Mouse (Mus musculus) right cerebral cortex, postnatal 36 days (tissue): ENCODE results near the gene Efna3.

Experiments used
- DNase-seq, 2 experiments: peaks; one replicate each; pipeline ENCODE4 v3.0.0; 2022; ENCODE audit warnings: low spot score in 2 of 2, mixed read lengths in 1 of 2

Efna3 gene

GRCm38 (mm10) chr3:89315930-89316831, 6.6 kb downstream of the Efna3 start:
- no peak for DNase-seq

- peak; percentile 54 to 79 for DNase-seq
Measured at GRCm38 (mm10) chr3:89315195-89315929, 7.4 kb downstream of the Efna3 start.

GRCm38 (mm10) chr3:89314791-89315190, 8.0 kb downstream of the Efna3 start:
- DNase-seq = no peak

DNA sequence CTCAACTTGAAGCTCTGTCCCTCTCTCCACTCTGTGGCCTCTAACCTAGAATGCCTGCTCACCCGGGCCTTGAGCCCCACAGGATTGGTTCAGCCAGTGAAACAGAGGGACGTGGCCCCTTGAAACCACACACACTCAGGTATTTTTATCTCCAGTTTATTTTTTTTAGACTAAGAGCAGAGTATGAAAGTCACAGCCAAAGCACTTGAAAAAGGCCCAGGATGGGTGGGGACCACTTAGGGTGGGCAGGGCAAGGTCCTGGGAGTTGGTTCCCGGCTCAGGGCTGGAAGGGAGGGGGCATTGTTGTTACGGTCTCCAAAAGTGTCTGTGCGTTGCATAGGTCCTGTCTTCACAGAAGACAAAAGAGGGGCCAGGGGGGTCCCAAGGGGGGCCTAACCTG, 8.4 kb downstream of the Efna3 start:
- no peak for DNase-seq

- DNase-seq = no peak
Measured at GRCm38 (mm10) chr3:89308089-89308488, 14.7 kb downstream of the Efna3 start.

- DNase-seq = no peak
Measured at GRCm38 (mm10) chr3:89305551-89306325, 17.0 kb downstream of the Efna3 start.

GRCm38 (mm10) chr3:89305105-89305504, 17.7 kb downstream of the Efna3 start:
- no peak for DNase-seq

GRCm38 (mm10) chr3:89304440-89304839, 18.3 kb downstream of the Efna3 start:
- no peak for DNase-seq

GRCm38 (mm10) chr3:89300514-89300913, 22.3 kb downstream of the Efna3 start:
- no peak for DNase-seq

GRCm38 (mm10) chr3:89300071-89300470, 22.7 kb downstream of the Efna3 start:
- DNase-seq = no peak

DNA sequence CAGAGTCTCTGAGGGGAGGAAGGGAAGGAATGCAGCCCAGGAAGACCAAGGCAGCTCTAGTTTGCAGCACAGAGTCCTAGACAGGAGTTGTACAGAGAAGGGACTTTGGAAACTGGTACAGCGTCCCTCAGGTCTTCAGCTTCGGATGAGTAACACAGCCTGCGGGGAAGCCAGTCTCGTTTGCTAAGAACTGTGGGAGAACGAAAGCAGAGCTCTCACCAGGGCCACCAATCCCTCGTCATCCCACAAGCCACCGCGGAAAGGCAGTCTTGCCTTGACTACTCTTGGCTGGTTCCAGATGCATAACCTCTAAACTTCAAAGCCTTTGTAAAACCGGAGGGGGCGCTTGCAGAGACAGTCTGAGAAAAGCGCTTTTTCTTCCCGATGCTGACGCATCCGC, 23.3 kb downstream of the Efna3 start:
- no peak for DNase-seq

- DNase-seq = no peak
Measured at GRCm38 (mm10) chr3:89298908-89299307, 23.9 kb downstream of the Efna3 start.

- no peak for DNase-seq
Measured at GRCm38 (mm10) chr3:89296761-89297396, 25.9 kb downstream of the Efna3 start.

- DNase-seq = no peak
Measured at GRCm38 (mm10) chr3:89295685-89296230, 27.0 kb downstream of the Efna3 start.

DNA sequence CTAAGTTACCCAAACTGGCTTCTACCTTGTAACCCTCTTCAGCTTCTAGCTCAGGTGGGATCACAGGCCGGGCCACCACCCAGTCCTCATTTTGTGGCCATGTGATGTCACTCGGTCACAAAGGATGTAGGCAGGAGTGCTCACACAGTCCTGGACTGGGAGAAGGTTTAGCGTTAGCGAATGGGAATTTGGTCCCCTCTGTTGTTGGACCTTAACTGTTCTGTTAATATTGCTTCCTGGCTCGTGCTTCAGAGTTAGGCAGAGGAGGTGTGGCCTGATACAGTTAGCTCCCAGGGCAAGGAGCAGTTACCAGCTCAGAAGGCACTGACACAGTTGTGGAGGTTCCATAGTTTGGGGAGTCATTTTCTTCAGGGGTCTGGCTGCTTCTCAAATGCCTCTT, 28.6 kb downstream of the Efna3 start:
- no peak for DNase-seq

DNA sequence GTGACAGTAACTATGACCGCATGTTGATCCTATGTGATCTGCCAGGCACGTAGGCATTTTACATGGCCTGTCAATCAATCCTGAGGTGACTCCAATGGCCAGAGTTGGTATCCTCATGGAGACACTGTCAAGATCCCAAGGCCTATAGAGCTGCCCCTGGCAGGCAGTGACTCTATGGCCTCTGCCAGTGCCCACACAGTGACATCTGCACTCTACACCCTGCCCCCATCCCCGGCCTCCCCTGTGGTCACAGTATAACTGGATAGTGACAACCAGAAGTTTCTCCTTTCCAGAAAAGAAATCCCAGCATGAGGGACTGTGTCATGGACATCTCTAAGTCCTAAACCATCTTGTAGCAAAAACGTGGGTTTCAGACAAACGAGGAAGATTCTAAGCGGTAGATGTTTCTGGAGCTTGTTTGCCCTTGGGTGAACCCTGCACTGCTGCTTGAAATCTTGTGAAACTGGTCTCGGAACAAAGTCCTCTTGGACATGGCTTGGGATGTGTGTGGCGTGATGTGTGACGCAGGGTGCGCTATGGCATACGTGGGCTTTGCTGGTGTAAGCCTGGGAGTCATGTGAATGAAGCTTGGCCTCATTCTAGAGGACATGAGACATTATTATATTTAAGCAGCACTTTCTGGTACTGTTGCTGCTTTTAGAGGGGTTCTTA, 29.4 kb downstream of the Efna3 start:
- DNase-seq = no peak

DNA sequence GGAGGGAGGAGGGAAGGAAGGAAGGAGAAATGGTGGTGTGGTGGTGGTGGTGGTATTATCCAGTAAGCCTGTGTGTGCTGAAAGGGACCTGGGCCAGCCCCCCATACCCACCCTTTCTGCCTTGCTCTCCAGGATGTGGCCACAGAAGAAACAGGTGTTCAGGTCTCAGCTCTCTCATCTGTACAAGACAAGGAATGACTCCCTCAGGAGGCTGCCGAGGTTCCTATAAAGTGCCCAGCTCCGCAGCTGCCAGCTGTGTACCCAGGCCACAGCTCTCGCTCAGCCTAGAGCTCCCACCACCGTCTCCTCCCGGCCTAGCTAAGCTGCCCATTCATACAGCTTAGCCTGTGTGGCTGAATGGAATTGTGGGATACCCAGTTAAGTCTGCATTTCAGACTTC, 30.5 kb downstream of the Efna3 start:
- DNase-seq = no peak

- no peak for DNase-seq
Measured at GRCm38 (mm10) chr3:89291874-89292273, 30.9 kb downstream of the Efna3 start.

- DNase-seq = no peak
Measured at GRCm38 (mm10) chr3:89288503-89288928, 34.2 kb downstream of the Efna3 start.

GRCm38 (mm10) chr3:89287286-89287685, 35.5 kb downstream of the Efna3 start:
- no peak for DNase-seq

DNA sequence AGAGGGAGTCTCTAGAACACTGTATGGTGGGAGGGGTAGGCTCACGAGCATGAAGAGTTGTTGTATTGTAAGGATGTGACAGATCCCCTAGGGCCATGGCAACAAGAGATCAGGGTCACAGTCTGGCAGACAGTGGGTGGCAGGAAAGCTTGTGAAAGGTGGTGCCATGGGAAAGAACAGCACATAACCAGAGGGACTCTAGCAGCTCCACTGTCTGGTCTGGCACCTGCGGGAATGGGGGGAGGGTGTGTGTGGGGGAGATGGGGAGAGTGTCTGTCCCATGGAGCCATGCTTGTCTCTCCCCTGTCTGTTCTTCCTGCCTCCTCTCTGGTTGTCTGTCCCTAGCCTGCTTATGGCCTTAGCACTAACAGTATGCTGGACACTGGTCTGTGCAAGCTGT, 37.2 kb downstream of the Efna3 start:
- no peak for DNase-seq
